Mouse (Mus musculus) neural tube, embryonic 15.5 days (tissue): ENCODE results near the gene Radil. TPM values are rescaled to one million over a fixed set of nuclear protein-coding genes. Genes with fewer than 3 reads are reported as not detected.
A peak's percentile ranks its signal among the peaks of the same experiment; 100 is the strongest.

Experiments
- ATAC-seq: fragments of 200-750 bp; cut with Nextera tagmentation; 2 replicates; pipeline ENCODE4 v1.8.0; 2017; ENCODE audit warnings: mild to moderate bottlenecking, moderate TSS enrichment, moderate library complexity; ENCODE audit not compliant: low FRiP score
- H3K27ac ChIP-seq: fragments of 300-500 bp; sonication (generic); replicated peaks from 2 replicates; pipeline ENCODE4 v1.5.1; 2015; ENCODE audit warnings: mild to moderate bottlenecking, inconsistent platforms
- H3K27me3 ChIP-seq: fragments of 300-500 bp; sonication (generic); replicated peaks from 2 replicates; pipeline ENCODE4 v1.6.1; 2015; ENCODE audit warnings: inconsistent platforms
- H3K36me3 ChIP-seq: fragments of 300-500 bp; sonication (generic); 2 replicates; pipeline ENCODE4 v1.6.1; 2015; ENCODE audit warnings: inconsistent platforms
- H3K4me1 ChIP-seq: fragments of 300-500 bp; sonication (generic); 2 replicates; pipeline ENCODE4 v1.6.1; 2015; ENCODE audit warnings: inconsistent platforms
- H3K4me2 ChIP-seq: fragments of 300-500 bp; sonication (generic); 2 replicates; pipeline ENCODE4 v1.6.1; 2015; ENCODE audit warnings: inconsistent platforms, mild to moderate bottlenecking, moderate library complexity
- H3K4me3 ChIP-seq: fragments of 300-500 bp; sonication (generic); replicated peaks from 2 replicates; pipeline ENCODE4 v1.5.1; 2015; ENCODE audit warnings: mild to moderate bottlenecking, inconsistent platforms
- H3K9ac ChIP-seq: fragments of 300-500 bp; sonication (generic); replicated peaks from 2 replicates; pipeline ENCODE4 v1.6.1; 2015; ENCODE audit warnings: mild to moderate bottlenecking, inconsistent platforms
- H3K9me3 ChIP-seq: fragments of 300-500 bp; sonication (generic); replicated peaks from 2 replicates; pipeline ENCODE4 v1.6.1; 2016; ENCODE audit warnings: inconsistent platforms
- WGBS: fragments of 180-500 bp; shearing (Covaris S2); methylation state at CpG from one replicate; pipeline ENCODE4 v1.1.7; 2015; ENCODE audit warnings: mixed read lengths; 5-methylcytosine and 5-hydroxymethylcytosine counted together
- polyA plus RNA-seq: library from polyadenylated mRNA; unstranded; fragments of >200 nt; fragmentation: Nextera tagmentation; extraction: Ambion mirVana; gene quantifications from 2 replicates; pipeline ENCODE4 v1.2.1, GENCODE M21; 2015

The Radil gene
- polyA plus RNA-seq, 1 experiment from 2014 or later: 22.0 TPM

DNA sequence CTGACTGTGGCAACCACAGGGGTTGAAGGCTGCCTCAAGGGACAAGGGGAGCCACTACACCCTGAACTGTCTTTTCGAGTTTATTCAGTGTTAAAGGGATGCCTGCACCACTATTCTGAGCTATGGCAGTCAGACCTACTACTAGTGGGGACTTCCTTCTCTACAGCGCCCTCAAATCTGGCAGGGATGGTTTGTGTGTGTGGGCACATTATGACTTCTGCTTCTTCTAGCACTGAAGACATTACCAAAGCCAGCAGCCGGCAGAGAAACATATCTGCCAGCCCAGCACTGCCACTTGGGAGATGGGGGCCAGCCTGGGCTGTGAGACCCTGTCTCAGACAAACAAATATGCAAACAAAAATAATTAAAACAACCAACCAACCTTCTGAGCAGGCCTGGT, 46.7 kb downstream of the Radil start:
- Histone ChIP-seq H3K4me1 (peaks cover 27% of the 10 kb centered on the region), H3K27ac (no peak overlapping the region), H3K36me3 (peaks cover 10% of the 10 kb centered on the region; the same call in 1 of the 2 replicates), H3K9ac (no peak overlapping the region), H3K9me3 (no peaks in the 10 kb centered on the region), H3K27me3 (no peaks in the 10 kb centered on the region), H3K4me2 (no peak overlapping the region), H3K4me3 (no peak overlapping the region)
- WGBS: 82% methylated on average over 3 of the region's 3 CpGs
- ATAC-seq: no peak

- H3K4me3 ChIP-seq: no peak overlapping the region
- no peaks in the 10 kb centered on the region for H3K27me3 ChIP-seq
- no peak overlapping the region for H3K9ac ChIP-seq
- H3K36me3 ChIP-seq: peaks cover 16% of the 10 kb centered on the region; the same call in 1 of the 2 replicates
- H3K27ac ChIP-seq: no peak overlapping the region
- WGBS: 4% methylated on average over 3 of the region's 3 CpGs
- no peaks in the 10 kb centered on the region for H3K9me3 ChIP-seq
- peak; percentile 88 for ATAC-seq
- no peak overlapping the region for H3K4me2 ChIP-seq
- H3K4me1 ChIP-seq: peaks cover 10% of the 10 kb centered on the region; the same call in 1 of the 2 replicates
Observed at GRCm38 (mm10) chr5:142502414-142502813, 48.5 kb downstream of the Radil start.

DNA sequence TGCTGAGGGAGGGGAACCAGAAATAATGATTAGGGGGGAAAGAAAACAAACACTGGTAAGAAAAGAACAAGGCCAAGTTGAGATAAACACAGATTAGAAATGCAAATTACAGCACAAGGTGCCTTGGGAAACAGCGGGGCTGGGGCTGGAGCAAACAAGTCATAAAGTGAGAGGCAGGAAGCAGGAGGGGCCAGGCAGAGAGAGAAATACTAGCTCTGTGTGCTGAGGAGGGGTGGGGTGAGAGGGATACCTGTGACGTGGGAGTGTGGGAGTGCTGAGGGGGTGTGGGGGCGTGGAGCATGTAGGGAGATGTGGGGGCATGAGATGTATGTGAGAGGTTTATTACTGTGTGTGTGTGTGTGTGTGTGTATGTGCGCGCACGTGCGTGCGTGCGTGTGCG, 50.0 kb downstream of the Radil start:
- peaks cover 11% of the 10 kb centered on the region; the same call in 1 of the 2 replicates for H3K36me3 ChIP-seq
- no peak overlapping the region for H3K4me2 ChIP-seq
- no peak overlapping the region for H3K4me3 ChIP-seq
- no peak overlapping the region for H3K9ac ChIP-seq
- ATAC-seq: no peak
- H3K9me3 ChIP-seq: no peaks in the 10 kb centered on the region
- H3K4me1 ChIP-seq: peaks cover 6% of the 10 kb centered on the region; the same call in 1 of the 2 replicates
- no peak overlapping the region for H3K27ac ChIP-seq
- no peaks in the 10 kb centered on the region for H3K27me3 ChIP-seq
- 78% methylated on average over 10 of the region's 10 CpGs for WGBS

- Histone ChIP-seq H3K4me3 (no peak overlapping the region), H3K36me3 (peaks cover 17% of the 10 kb centered on the region), H3K9ac (no peak overlapping the region), H3K4me2 (no peak overlapping the region), H3K27me3 (no peaks in the 10 kb centered on the region), H3K27ac (no peak overlapping the region), H3K9me3 (no peaks in the 10 kb centered on the region), H3K4me1 (peaks cover 8% of the 10 kb centered on the region; the same call in 1 of the 2 replicates)
- no peak for ATAC-seq
- 44% methylated on average over 3 of the region's 3 CpGs for WGBS
Observed at GRCm38 (mm10) chr5:142498964-142499363, 51.9 kb downstream of the Radil start.

DNA sequence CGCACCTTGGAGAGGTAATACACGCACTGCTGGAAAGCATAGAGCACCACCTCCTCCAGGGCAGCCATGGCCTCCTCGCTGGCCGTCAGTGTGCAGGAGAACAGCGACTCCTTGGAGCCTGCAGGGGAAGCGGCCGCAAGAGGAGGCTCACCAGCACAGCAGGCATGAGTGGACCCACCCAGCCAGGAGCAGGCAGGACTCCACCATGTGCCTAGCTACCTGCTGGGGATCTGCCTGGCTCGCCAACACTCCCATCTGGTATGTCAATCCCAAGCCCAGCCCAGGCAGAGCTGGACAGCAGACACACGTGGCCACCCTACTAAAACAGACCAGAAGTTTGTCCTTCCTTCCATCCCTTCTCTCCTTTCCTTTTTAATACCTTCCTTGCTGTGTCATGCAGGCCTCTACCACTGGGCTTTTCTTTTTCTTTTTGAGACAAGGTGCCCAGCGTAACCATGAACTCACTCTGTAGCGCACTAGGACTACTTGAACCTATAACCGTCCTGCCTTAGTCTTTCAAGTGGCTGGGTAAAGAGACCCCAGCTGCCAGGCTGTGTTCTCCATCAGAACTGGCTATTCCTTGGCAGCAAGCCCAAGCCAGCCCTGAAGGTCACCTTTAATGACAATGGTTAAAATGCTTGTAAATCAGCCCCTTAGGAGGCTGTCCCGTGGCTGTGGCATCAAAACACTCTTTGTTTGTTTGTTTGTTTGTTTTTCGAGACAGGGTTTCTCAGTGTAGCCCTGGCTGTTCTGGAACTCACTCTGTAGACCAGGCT, 55.4 kb downstream of the Radil start:
- WGBS: 55% methylated on average over 14 of the region's 14 CpGs
- H3K4me3 ChIP-seq: no peak overlapping the region
- H3K27me3 ChIP-seq: no peaks in the 10 kb centered on the region
- no peak overlapping the region for H3K27ac ChIP-seq
- no peak overlapping the region for H3K9ac ChIP-seq
- ATAC-seq: no peak
- peaks cover 15% of the 10 kb centered on the region for H3K36me3 ChIP-seq
- H3K4me1 ChIP-seq: 0 out of 2 replicates have a peak, but pooled peaks cover 2% of the 10 kb centered on the region
- no peaks in the 10 kb centered on the region for H3K9me3 ChIP-seq
- H3K4me2 ChIP-seq: no peak overlapping the region

DNA sequence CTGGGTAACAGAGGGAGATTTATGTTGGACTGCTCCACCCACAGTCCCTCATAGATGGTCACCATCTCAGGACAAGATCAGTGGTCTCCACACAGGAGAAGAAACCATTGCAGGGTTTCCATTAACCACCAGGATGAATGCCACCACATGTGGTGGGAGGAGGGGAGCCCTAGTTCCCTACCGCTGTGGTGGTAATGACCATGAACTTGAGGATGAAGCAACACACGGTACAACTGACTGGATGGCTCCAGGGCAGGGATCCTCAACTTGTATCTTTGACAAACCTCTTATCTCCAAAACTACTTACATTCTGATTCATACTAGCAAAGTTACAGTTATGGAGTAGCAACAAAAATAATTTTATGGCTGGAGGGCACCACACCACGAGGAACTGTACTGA, 57.6 kb downstream of the Radil start:
- Histone ChIP-seq H3K36me3 (peaks cover 15% of the 10 kb centered on the region), H3K27me3 (no peaks in the 10 kb centered on the region), H3K9ac (no peak overlapping the region), H3K9me3 (no peaks in the 10 kb centered on the region), H3K4me3 (no peak overlapping the region), H3K4me2 (no peak overlapping the region), H3K27ac (no peak overlapping the region), H3K4me1 (0 out of 2 replicates have a peak, but pooled peaks cover 2% of the 10 kb centered on the region)
- WGBS: 92% methylated on average over 3 of the region's 3 CpGs
- no peak for ATAC-seq

GRCm38 (mm10) chr5:142489955-142490707, 60.8 kb downstream of the Radil start:
- ATAC-seq: no peak
- H3K4me1 ChIP-seq: no peaks in the 10 kb centered on the region
- peaks cover 16% of the 10 kb centered on the region for H3K36me3 ChIP-seq
- WGBS: 76% methylated on average over 9 of the region's 9 CpGs
- H3K27ac ChIP-seq: no peak overlapping the region
- no peaks in the 10 kb centered on the region for H3K9me3 ChIP-seq
- H3K4me2 ChIP-seq: no peak overlapping the region
- no peaks in the 10 kb centered on the region for H3K27me3 ChIP-seq
- no peak overlapping the region for H3K9ac ChIP-seq
- no peak overlapping the region for H3K4me3 ChIP-seq

DNA sequence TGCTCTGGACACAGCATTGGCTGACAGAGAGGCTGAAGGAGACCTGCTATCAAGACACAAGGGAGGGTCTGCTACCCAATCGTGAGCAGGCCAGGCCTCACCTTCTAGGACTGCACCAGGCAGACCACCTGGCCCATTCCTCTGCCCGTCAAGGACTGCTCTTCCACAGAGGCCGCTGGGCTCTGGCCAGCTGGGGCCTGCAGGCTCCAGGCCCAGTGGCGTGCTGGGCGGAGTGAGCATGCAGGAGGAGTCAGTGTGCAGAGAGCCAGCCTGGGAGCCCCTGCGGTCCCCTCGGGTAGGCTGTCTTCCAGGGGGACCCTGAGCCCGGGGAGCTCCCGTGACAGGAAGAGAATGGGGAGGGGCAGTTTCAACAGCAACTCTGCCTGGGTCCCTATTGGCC, 64.2 kb downstream of the Radil start:
- Histone ChIP-seq H3K4me3 (no peak overlapping the region), H3K9ac (no peak overlapping the region), H3K4me1 (no peaks in the 10 kb centered on the region), H3K4me2 (no peak overlapping the region), H3K36me3 (peaks cover 9% of the 10 kb centered on the region; the same call in 1 of the 2 replicates), H3K9me3 (no peaks in the 10 kb centered on the region), H3K27ac (no peak overlapping the region), H3K27me3 (no peaks in the 10 kb centered on the region)
- no peak for ATAC-seq
- 68% methylated on average over 9 of the region's 9 CpGs for WGBS

DNA sequence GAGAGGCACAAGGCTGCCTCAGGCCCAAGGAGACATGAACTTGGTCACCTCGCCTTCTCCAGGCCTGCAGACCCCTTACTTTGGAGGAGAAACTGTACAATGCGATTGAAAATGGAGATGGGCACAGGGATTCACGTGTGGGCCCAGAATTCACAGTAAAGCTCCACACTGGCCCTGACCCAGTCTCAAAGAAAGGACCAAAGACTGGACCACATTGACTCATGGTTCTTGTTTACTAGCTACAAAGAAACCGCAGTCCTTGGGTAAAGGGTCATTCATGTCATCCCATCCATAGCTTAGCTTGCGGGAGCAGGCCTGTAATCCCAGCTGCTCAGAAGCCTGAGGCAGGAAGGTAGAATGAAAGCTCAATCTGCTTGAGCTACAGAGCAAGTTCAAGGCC, 67.3 kb downstream of the Radil start:
- Histone ChIP-seq H3K4me2 (no peak overlapping the region), H3K4me1 (peaks cover 3% of the 10 kb centered on the region; the same call in 1 of the 2 replicates), H3K36me3 (peaks cover 9% of the 10 kb centered on the region; the same call in 1 of the 2 replicates), H3K9me3 (no peaks in the 10 kb centered on the region), H3K9ac (no peak overlapping the region), H3K4me3 (no peak overlapping the region), H3K27me3 (no peaks in the 10 kb centered on the region), H3K27ac (no peak overlapping the region)
- no peak for ATAC-seq
- 93% methylated on average over 5 of the region's 5 CpGs for WGBS

GRCm38 (mm10) chr5:142482512-142482911, 68.4 kb downstream of the Radil start:
- H3K27ac ChIP-seq: no peak overlapping the region
- peaks cover 4% of the 10 kb centered on the region; the same call in 1 of the 2 replicates for H3K36me3 ChIP-seq
- H3K27me3 ChIP-seq: no peaks in the 10 kb centered on the region
- H3K4me2 ChIP-seq: no peak overlapping the region
- H3K9me3 ChIP-seq: no peaks in the 10 kb centered on the region
- no peak overlapping the region for H3K9ac ChIP-seq
- 61% methylated on average over 2 of the region's 2 CpGs for WGBS
- peaks cover 3% of the 10 kb centered on the region; the same call in 1 of the 2 replicates for H3K4me1 ChIP-seq
- no peak for ATAC-seq
- H3K4me3 ChIP-seq: no peak overlapping the region

GRCm38 (mm10) chr5:142478829-142479435, 72.0 kb downstream of the Radil start:
- 28% methylated on average over 17 of the region's 17 CpGs for WGBS
- H3K27ac ChIP-seq: no peak overlapping the region
- ATAC-seq: peak; percentile 56
- H3K9ac ChIP-seq: no peak overlapping the region
- peak overlapping the region; percentile 37 for H3K4me2 ChIP-seq
- no peaks in the 10 kb centered on the region; the same call in 1 of the 2 replicates for H3K36me3 ChIP-seq
- peaks cover 3% of the 10 kb centered on the region; the same call in 1 of the 2 replicates for H3K4me1 ChIP-seq
- H3K27me3 ChIP-seq: no peaks in the 10 kb centered on the region
- H3K4me3 ChIP-seq: no peak overlapping the region
- H3K9me3 ChIP-seq: no peaks in the 10 kb centered on the region
